Mouse (Mus musculus) limb, embryonic 14.5 days (tissue): Measurements from ENCODE around the gene Nepro. TPM values are rescaled to one million over a fixed set of nuclear protein-coding genes. Genes with fewer than 3 reads are reported as not detected.

Experiments
- ATAC-seq: fragments of 200-750 bp; cut with Nextera tagmentation; 2 replicates; pipeline ENCODE4 v1.8.0; 2017; ENCODE audit warnings: low read depth, moderate number of reproducible peaks, moderate TSS enrichment; ENCODE audit not compliant: low FRiP score
- DNase-seq: peaks from one replicate; pipeline ENCODE4 v3.0.0-alpha.2; 2015; ENCODE audit warnings: low spot score
- H3K27ac ChIP-seq: fragments of 300-500 bp; sonication (generic); replicated peaks from 2 replicates; pipeline ENCODE4 v1.5.1; 2014; ENCODE audit warnings: low read depth, mild to moderate bottlenecking, low read length, moderate library complexity, mixed read lengths
- H3K27me3 ChIP-seq: fragments of 300-500 bp; sonication (generic); 2 replicates; pipeline ENCODE4 v1.6.1; 2014; ENCODE audit warnings: low read length, mixed read lengths; ENCODE audit not compliant: control insufficient read depth, insufficient read depth
- H3K36me3 ChIP-seq: fragments of 300-500 bp; sonication (generic); 2 replicates; pipeline ENCODE4 v1.6.1; 2014; ENCODE audit warnings: mild to moderate bottlenecking, low read length, moderate library complexity, mixed read lengths; ENCODE audit not compliant: control insufficient read depth, insufficient read depth
- H3K4me1 ChIP-seq: fragments of 300-500 bp; sonication (generic); 2 replicates; pipeline ENCODE4 v1.6.1; 2014; ENCODE audit warnings: antibody characterized with exemption, low read length, mixed read lengths; ENCODE audit not compliant: control insufficient read depth, insufficient read depth
- H3K4me2 ChIP-seq: fragments of 300-500 bp; sonication (generic); replicated peaks from 2 replicates; pipeline ENCODE4 v1.6.1; 2014; ENCODE audit warnings: low read depth, mild to moderate bottlenecking, low read length, moderate library complexity; ENCODE audit not compliant: severe bottlenecking
- H3K4me3 ChIP-seq: fragments of 300-500 bp; sonication (generic); replicated peaks from 2 replicates; pipeline ENCODE4 v1.5.1; 2014; ENCODE audit warnings: low read length
- H3K9ac ChIP-seq: fragments of 300-500 bp; sonication (generic); 2 replicates; pipeline ENCODE4 v1.6.1; 2014; ENCODE audit warnings: mild to moderate bottlenecking, low read depth, low read length, moderate library complexity; ENCODE audit not compliant: severe bottlenecking
- H3K9me3 ChIP-seq: fragments of 300-500 bp; sonication (generic); 2 replicates; pipeline ENCODE4 v1.6.1; 2016; ENCODE audit warnings: low read length; ENCODE audit not compliant: control insufficient read depth
- POLR2A ChIP-seq: fragments of 200-500 bp; IDR thresholded peaks from 2 replicates; pipeline ENCODE4 v1.8.0; 2012; ENCODE audit warnings: inconsistent platforms, mild to moderate bottlenecking, moderate library complexity, borderline replicate concordance; ENCODE audit not compliant: insufficient read depth, insufficient read length; ENCODE audit errors: extremely low read depth
- WGBS: fragments of 180-500 bp; shearing (Covaris S2); extraction: QIAGEN DNeasy Blood & Tissue Kit; methylation state at CpG from one replicate; pipeline ENCODE4 v1.1.7; 2014; 5-methylcytosine and 5-hydroxymethylcytosine counted together
- polyA plus RNA-seq, 2 experiments: library from polyadenylated mRNA; depleted of rRNA in 1 of 2; stranded (reverse) in 1 of 2; unstranded in 1 of 2; fragments of >200 nt; fragmentation: Nextera tagmentation in 1 of 2; extraction: Ambion mirVana in 1 of 2; gene quantifications; 2 replicates each; pipeline versions ENCODE4 v1.2.1 to v1.2.3; 2012 to 2014

The Nepro gene
- polyA plus RNA-seq, 2 experiments = 8.1 to 13.0 TPM

DNA sequence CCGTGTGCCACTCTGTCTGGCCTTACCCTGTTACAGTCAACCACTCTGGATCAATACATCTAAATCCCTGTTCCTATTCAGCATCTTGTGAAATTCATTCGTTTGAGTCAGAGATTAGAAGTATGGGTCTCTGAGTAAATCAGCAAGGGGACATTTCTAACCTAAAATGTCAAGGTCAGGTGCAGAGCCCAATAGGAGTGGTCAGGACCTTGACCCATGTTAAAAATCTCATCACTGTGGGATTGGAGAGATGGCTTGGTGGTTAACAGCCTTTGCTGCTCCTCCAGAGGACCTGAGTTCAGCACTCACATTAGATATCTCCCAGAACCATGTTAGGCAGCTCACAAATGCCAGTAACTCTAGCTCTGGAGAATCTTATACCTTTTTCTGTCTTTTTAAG, 33.6 kb upstream of the Nepro start:
- no peaks in the 10 kb centered on the region for H3K9me3 ChIP-seq
- WGBS = 78% methylated on average over 2 of the region's 2 CpGs
- DNase-seq (no peak), ATAC-seq (no peak)
- no peaks in the 10 kb centered on the region for H3K27me3 ChIP-seq
- no peak for TF ChIP-seq POLR2A
- peaks cover 36% of the 10 kb centered on the region for H3K4me1 ChIP-seq
- H3K4me3 ChIP-seq = no peak overlapping the region
- H3K9ac ChIP-seq = no peak overlapping the region
- no peak overlapping the region for H3K27ac ChIP-seq
- H3K4me2 ChIP-seq = no peak overlapping the region
- H3K36me3 ChIP-seq = no peaks in the 10 kb centered on the region

DNA sequence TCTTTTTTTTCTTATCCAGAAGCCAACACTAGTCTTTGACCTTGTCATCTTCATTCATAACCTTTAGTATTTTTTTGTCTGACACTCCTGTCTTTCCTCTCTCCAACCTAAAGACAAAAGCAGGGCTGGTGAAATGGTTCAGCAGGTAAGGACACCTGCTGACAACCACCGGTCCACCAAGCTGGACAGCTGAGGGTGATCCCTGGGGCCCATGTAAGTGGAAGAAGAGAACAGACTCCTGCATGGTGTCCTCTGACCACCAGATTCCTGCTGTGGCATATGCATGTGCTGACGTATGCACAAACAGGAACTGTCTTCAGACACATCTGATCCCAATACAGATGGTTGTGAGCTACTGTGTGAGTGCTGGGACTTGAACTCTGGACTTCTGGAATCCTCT, 33.0 kb upstream of the Nepro start:
- H3K36me3 ChIP-seq = no peaks in the 10 kb centered on the region
- no peak overlapping the region for H3K4me2 ChIP-seq
- H3K4me3 ChIP-seq = no peak overlapping the region
- H3K9me3 ChIP-seq = no peaks in the 10 kb centered on the region
- TF ChIP-seq POLR2A = no peak
- DNase-seq = no peak
- no peaks in the 10 kb centered on the region for H3K27me3 ChIP-seq
- no peak for ATAC-seq
- H3K9ac ChIP-seq = no peak overlapping the region
- H3K27ac ChIP-seq = no peak overlapping the region
- H3K4me1 ChIP-seq = peaks cover 40% of the 10 kb centered on the region
- 75% methylated on average over 2 of the region's 2 CpGs for WGBS

DNA sequence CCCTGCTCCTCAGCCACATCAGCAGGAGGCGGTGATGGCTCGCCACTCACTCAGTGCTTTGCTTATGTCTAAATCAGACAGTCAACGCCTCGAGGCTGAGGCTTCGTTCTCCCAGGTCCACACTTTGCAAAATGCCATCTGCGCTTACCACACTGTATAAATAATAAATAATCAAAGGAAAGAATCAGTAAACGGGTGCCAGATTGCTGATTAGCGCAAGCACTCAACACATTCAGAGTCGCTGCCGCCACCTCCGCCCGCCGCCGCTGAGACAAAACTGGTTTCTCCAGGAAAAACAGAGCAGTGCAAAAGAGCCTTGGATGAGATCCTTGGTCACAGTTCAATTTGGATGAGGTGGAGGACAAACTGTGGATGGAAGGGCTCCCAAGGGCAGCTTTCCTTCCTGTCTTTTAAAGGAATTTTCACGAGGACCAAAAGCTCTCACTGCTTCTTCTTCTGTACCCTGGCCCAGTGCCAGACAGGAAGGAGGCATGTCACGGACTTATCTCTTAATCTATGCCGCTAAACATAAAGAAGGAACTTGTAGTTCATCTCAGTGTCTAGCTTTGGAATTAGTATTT, 32.5 kb upstream of the Nepro start:
- Histone ChIP-seq H3K4me1 (peaks cover 44% of the 10 kb centered on the region), H3K9ac (no peak overlapping the region)
- WGBS = 56% methylated on average over 17 of the region's 17 CpGs

DNA sequence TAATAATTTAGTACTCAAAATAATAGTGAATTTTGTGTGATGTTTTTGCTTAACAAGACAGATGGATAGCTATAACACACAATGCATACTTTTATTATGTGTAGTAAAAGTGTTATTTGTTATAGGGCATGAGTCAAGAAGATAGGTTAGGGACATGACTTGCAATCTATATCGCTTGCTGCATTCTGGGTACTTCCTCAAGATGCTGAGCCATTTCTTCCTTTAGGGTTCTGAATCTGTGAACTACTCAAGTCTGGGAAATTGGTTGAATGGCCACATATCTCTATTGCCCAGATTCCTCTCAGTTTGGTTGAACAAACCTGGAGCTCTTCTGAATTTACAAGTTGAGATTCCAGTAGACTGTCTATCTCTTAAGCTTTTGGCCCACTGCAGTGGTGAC, 31.6 kb upstream of the Nepro start:
- no peak for DNase-seq
- Histone ChIP-seq H3K4me1 (peaks cover 44% of the 10 kb centered on the region), H3K9ac (no peak overlapping the region), H3K36me3 (no peaks in the 10 kb centered on the region), H3K4me2 (no peak overlapping the region), H3K27ac (no peak overlapping the region), H3K4me3 (no peak overlapping the region), H3K27me3 (no peaks in the 10 kb centered on the region), H3K9me3 (no peaks in the 10 kb centered on the region)
- 91% methylated on average over 1 of the region's 1 CpGs for WGBS
- no peak for TF ChIP-seq POLR2A
- no peak for ATAC-seq

More for the DNA sequence above, 32.5 kb upstream of the Nepro start:
- peak; percentile 60 for DNase-seq
- no peak for ATAC-seq
- Histone ChIP-seq H3K27me3 (no peaks in the 10 kb centered on the region), H3K4me3 (no peak overlapping the region), H3K4me2 (no peak overlapping the region), H3K9me3 (no peaks in the 10 kb centered on the region), H3K27ac (no peak overlapping the region), H3K36me3 (no peaks in the 10 kb centered on the region)
- TF ChIP-seq POLR2A = no peak

DNA sequence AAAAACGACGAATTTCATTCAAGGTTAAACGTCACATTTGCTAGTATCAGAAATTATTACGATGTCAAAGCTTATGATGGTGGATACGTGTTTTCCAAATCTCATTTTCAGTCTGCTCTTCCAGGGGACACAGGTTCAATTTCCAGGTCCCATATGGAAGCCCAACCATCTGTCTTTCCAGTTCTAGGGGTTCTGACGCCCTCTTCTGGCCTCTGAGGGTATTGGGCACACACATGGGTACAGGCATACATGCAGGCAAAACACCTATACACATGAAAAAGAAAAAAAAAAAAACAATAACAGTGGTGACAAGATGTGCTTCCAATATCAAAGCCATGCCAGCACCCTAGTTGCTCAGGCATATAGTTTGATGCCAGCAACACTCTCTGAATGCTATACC, 30.4 kb upstream of the Nepro start:
- DNase-seq = no peak
- no peaks in the 10 kb centered on the region for H3K36me3 ChIP-seq
- H3K4me1 ChIP-seq = peaks cover 44% of the 10 kb centered on the region
- no peaks in the 10 kb centered on the region for H3K9me3 ChIP-seq
- TF ChIP-seq POLR2A = no peak
- H3K4me2 ChIP-seq = no peak overlapping the region
- no peak for ATAC-seq
- H3K27me3 ChIP-seq = no peaks in the 10 kb centered on the region
- no peak overlapping the region for H3K4me3 ChIP-seq
- no peak overlapping the region for H3K9ac ChIP-seq
- no peak overlapping the region for H3K27ac ChIP-seq
- 67% methylated on average over 6 of the region's 6 CpGs for WGBS

DNA sequence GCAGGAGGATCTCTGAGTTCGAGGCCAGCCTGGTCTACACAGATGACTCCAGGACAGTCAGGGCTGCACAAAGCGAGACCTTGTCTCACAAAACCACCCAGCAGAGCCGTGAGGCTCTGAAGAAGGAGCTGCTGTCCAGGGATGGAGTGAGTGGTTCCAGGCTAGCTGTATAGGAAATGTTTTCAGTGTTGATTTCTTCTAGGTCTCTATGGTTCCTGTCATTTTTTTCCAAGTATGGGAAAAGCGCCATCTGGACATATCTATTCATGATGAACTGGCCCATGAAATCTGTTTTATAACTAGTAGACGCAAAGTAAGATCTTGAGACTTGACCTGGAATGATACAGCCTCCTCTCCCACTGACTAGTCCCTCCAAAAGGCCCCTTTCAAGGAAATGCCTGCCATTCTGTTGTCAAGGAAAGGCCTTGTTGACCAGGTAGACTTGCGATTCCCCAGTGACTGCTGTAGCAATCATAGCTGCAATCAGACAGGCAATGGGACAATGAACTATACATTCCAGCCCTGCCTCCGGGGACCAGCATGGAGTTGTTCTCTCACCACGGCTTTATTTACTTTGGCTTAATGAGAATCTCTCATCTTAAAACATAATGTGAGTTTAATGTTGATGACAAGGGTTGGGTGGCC, 28.8 kb upstream of the Nepro start:
- DNase-seq (peak; percentile 65), ATAC-seq (peak; percentile 44)
- Histone ChIP-seq H3K27me3 (no peaks in the 10 kb centered on the region), H3K36me3 (no peaks in the 10 kb centered on the region), H3K4me3 (no peak overlapping the region), H3K4me2 (no peak overlapping the region), H3K27ac (peak overlapping the region; percentile 71), H3K4me1 (peaks cover 34% of the 10 kb centered on the region), H3K9me3 (no peaks in the 10 kb centered on the region), H3K9ac (no peak overlapping the region)
- WGBS = 62% methylated on average over 8 of the region's 8 CpGs
- TF ChIP-seq POLR2A = no peak
